Mouse (Mus musculus) spleen, embryonic (tissue): ENCODE results near the gene Ccdc88c.

Source experiments
- CTCF ChIA-PET: fragments of 350-600 bp; sonication (Branson Sonifier 250); formaldehyde crosslinking; loops from one replicate; lab custom pipeline; 2022; lab: Charles Lee

Gene Ccdc88c

DNA sequence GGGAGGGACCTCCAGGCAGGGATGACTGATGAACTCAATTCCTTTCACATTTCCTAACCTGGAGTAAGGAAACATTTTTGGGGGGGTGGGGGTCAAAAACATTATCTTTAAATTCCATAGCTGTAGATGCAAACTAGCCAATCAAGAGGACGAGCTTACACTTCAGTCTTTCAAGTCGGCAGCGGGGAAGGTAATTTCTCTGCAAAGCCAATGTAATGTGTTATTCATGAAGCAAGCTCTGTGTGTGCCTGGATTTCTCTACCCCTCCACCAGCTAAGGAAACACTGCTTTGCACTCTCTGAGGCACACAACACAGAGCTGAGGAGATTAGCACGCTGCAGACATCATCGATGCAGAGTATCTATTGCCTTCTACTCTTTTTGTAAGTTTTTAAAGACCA, 9.8 kb downstream of the Ccdc88c start:
- CTCF ChIA-PET, result interaction anchor here (0.9 kb wide), 1 partner anchor 8 kb away, joined by 3 read pairs; no protein-coding TSS in a partner anchor

DNA sequence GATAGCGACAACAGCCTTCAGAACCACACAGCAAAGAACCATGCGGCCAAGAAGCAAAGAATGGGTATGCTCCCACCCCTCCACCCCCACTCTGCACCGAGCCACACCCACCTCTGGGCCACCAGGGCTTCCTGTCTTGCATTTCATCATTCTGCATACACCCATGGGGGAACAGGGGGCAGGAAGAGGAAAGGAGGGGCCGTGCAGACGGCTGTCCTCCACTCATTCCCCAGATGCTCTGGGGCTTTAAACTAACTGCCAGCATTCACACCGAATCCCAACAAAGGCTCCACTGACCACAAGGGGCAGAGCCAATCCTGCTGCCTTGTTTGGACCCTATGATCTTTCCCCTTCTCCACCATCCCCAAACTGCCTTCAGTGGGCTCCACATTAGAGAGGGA, 10.9 kb downstream of the Ccdc88c start:
- CTCF ChIA-PET, result interaction anchor here (0.6 to 2.1 kb wide), 3 partner anchors 10 to 28 kb away, joined by 3 to 8 read pairs (median 3); partner anchors contain the start of gene Ccdc88c

DNA sequence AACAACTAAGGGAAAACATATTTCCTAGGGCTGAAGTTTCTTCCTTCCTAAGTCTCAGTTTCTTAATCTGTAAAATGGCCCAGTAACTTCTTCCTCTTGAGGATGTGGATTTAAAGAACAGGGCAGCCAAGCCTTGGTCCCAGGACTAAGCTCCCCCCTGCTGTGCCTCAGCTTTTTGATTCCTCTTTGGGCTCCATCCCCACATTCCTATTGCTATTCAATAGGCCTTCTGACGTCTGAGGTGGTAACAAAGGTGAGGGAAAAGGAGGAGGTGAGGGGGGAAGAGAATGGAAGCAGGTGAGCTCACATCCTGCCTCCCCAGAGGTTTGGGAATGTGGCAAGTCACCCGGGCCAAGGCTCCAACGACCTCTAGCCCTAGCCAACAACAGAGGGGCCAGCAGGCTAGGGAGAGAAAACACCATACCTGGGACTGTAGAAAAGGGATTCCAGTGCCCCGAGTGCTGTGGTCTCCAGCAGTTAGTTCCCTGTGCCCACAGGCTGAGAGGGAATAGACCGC, 12.4 kb downstream of the Ccdc88c start:
- CTCF ChIA-PET, result interaction anchor here (2.1 kb wide), 1 partner anchor 9 kb away, joined by 8 read pairs; no protein-coding TSS in a partner anchor

DNA sequence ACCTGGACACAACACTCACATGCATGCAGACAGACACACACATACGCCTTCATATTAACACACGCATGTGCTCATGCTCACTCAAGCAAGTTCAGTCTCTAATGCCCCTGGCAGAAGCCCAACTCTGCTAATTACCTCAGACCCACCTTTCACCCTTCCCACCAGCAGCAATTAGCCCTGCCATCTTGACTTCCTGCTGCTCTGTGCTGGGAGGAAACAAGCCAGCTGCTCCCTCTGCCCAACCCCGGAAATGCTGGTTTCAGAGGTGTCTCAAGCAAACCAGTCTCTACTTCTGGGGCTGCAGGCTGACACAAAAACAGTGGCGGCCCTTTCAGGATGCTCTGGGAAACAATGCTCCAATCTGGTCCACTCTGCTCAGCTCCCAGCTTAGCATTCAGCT, 12.9 kb downstream of the Ccdc88c start:
- CTCF ChIA-PET, result interaction anchor here (2.1 kb wide), 1 partner anchor 8 kb away, joined by 8 read pairs; no protein-coding TSS in a partner anchor

DNA sequence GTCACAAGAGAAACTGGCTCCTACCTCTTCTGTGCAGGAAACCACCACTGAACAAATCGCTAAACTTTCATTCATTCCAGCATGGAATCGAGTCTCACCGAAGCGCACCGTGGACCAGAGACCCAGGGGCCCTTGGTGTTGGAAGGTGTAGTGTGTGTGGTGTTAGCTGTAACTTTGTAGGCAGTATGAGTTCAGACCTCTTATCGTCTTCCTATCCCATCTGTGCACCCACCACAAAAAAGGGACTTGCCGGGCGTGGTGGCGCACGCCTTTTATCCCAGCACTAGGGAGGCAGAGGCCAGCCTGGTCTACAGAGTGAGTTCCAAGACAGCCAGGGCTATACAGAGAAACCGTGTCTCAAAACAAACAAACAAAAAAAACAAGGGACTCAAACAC, 13.7 kb downstream of the Ccdc88c start:
- CTCF ChIA-PET, result no interaction called here

DNA sequence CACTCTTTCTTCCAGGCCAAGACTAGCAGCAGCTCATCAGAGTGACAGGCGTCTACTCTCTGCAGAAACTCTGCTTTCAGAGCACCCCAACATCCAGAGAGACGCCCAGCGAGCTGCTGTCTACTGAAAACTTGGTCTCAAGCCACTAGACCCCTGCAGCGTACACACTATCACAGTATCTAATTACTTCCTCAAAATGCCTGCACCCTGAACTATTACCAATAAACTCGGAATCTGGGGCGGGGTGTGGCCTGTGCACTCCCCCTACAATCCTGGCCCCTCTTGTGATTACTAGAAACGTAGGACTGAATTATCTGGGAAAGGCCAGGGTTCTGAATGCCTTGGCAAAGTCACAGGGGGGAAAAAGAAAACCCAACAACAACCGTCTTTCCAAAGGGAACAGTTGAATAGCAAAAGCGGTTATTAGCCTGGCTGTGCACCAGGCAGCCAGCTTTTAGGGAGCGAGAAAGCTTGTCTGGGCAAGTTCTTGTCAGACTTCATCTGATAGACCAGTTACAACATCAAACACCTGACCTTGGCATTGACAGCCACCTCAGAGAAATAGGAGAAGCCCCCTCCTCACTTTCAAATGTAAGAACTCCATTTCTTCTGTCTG, 14.2 kb downstream of the Ccdc88c start:
- CTCF ChIA-PET, result interaction anchor here (2.1 kb wide), 1 partner anchor 8 kb away, joined by 5 read pairs; no protein-coding TSS in a partner anchor

DNA sequence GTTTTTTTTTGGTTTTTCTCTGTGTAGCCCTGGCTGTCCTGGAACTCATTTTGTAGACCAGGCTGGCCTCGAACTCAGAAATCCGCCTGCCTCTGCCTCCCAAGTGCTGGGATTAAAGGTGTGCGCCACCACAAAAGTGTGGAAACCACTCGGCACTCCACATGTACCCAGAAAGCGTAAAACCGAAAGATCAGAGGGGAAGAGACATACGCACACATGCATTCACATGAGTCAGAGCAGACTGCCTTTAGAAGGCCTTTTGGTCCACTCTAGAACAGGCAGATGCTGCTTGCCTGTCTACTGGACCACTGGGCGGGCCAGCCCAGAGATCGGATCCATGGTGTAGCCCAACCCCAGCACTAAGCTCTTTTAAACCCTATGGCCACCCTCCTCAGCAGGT, 15.2 kb downstream of the Ccdc88c start:
- CTCF ChIA-PET, result interaction anchor here (0.5 to 2.1 kb wide), 4 partner anchors 9 to 62 kb away, joined by 4 to 12 read pairs (median 4); no protein-coding TSS in a partner anchor

DNA sequence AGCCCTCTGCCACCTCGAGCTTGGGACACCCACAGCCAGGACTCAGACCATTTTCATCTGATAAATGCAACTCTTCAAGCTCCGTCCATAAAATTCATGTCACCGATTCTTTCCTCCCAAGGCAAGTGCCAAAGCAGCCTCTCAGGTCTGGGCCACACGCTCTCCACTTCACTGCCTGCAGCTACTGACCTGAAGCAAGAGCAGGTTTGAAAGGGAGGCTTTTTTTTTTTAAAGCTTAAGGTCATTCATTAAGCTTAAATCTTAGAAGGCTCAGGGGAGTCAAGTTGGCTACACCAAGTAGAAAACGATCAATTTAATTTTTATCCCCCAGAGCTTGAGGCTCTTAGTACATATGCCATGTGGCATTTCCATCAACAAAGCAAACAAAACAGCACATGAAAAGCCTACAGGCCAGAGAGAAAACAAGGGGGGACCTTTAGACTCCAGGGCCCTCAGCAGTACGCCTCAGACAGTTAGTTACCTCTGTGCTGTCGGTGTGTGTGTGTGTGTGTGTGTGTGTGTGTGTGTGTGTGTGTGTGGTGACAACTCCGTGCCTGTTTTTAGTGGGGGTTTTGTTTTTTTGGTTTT, 15.7 kb downstream of the Ccdc88c start:
- CTCF ChIA-PET, result interaction anchor here (0.5 to 2.1 kb wide), 5 partner anchors 10 to 63 kb away, joined by 3 to 12 read pairs (median 4); no protein-coding TSS in a partner anchor

DNA sequence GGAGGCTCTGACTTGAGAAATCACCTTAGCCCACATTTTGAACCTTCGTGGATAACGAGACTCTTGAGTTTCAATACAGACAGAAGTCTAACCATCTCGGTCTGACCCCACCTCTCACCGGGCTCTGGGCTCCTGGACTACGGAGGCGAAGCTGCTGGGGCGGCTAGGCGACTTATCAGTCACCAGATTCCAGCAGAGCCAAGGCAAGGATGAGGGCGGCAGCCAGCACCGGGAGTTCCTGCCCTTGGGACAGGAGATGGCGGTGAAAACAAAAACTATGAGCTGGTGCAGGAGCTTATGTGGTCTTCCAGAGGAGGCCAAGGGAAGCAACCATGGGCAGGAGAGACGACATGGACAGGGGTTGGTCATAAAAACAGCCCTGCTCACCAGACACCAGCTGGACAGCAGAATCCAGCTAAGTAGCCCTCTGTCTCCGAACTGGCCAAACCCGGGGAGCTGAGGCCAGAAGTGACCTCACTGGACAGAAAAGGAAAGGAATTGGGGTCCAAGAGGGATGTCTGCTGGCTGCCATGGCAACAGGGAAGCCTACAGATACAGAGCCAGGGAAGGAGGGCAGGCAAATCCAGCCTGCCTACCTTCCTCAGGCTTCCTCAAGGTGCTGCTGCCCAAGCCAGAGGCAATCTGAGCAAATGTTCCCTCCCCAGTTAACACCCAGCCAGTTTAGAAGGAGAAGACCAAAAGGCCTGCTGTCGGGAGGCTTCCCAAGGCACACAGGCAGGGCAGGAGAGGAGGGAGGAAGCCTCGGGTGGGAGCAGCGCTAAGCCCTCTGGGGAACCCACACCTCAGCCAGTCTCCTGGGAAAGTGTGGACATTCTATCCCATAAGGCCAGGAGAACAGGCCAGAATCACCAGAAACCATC, 16.4 kb downstream of the Ccdc88c start:
- CTCF ChIA-PET, result interaction anchor here (0.5 to 2.1 kb wide), 3 partner anchors 10 to 13 kb away, joined by 3 to 5 read pairs (median 4); no protein-coding TSS in a partner anchor

DNA sequence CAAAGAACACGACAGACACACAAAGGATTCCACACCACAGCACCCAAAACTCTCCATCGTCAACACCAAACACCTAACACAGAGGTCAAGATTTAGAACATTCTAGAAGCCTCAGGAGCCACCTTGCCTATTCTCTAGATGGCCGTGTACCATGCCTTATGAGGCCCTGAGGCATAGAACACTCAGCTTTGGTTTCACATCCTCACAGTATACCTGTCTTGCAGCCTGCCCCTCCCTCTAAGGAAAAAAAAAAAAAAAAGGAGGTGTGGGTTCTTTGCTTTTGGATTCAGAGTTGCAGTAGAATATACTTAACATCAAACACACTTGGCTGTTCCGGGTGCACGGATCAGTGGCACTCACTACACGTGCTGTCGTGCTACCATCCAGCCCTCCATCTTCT, 17.8 kb downstream of the Ccdc88c start:
- CTCF ChIA-PET, result no interaction called here

DNA sequence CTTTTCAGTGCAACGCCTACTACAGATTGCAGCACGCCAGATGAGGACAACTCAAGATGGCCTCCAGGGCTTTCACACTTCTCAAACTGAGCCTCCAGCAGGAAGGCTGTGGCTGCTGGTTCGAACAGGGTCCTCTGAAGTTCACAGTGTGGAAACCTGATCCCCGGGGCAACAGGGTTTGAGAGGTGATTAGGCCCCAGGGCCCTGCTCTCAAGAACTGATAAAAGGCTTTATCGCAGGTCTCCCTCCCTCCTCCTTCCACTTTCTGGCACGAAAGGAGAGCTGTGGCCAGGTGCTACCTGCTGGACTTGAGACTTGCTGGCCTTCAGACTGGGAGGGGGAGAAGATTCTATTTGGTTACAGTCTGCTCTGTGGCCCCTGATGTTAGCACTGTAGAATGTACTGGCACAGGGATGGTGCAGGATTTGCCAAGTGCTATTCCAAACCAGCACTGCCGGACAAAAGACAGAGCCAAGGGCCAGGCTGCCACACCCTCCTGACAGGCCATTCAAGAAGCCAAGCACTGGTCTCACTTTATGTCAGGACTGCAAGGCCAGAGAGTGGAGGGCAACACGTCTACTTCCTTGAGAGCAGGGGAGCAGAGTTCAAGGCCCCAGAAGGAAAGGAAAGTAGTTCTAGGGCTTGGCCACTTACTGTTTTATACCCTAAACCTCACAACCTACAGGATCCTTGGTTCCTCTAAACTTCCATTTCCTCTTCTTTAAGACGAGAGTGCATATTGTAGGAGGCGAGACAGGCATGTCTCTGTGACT, 18.5 kb downstream of the Ccdc88c start:
- CTCF ChIA-PET, result interaction anchor here (0.5 kb wide), 1 partner anchor 14 kb away, joined by 4 read pairs; no protein-coding TSS in a partner anchor

DNA sequence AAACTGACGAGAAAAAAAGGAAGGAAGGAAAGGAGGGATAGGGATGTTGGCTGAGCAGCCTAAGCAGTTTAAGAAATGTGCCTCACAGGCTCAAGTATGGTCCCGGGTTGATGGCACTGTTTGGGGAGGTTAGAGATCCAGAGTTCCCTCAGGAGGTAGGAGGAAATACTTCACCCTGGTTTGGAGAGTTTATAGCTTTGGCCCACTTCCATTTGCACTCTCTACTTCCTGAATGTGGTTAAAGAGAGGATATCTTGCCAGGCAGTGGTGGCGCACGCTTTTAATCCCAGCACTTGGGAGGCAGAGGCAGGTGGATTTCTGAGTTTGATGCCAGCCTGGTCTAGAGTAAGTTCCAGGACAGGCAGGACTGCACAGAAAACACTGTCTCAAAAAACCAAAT, 19.6 kb downstream of the Ccdc88c start:
- CTCF ChIA-PET, result no interaction called here

DNA sequence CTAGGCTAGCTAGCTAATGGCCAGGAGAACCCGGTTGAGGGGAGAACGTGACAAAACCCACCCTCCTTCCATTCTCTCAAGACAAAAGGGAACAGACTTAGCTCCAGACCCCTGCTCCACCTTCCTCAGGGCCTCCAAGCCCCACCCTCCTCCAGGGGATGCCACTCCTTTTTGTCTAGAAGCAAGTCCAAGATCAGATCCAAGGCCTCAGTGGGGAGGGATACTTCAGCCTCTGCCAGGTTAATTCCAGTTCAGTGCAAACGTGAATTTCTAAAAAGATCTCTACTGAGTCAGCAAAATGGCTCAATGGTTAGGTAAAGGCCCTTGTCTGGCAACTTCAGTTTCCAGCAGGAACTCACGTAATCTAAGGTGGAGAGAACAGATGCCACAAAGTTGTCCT, 20.2 kb downstream of the Ccdc88c start:
- CTCF ChIA-PET, result interaction anchor here (0.7 to 1.8 kb wide), 2 partner anchors 8 to 12 kb away, joined by 3 to 8 read pairs; no protein-coding TSS in a partner anchor

DNA sequence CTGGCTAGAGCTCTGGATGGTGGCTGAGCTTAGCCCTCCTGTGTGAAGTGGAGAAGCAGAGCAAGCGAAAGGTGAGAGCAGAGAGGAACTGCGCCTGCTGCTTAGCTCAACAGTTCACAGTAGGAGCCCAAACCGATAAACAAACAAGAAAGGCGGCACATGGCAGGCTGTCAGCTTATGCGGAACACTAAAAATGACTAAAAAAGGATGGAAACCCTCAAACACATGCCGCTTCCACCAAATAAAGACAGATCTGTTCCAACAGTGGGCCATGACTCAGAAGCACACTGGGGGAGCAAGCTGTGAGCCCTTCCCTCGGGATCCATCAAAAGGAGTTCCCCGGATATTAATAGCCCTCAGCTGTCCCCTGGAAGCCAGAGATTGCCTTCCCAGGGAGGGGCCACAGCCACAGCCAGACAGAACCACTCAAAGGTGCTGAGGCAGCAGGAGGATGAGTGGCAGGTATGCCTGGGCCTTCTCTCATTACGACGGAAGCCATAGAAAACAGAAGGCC, 20.8 kb downstream of the Ccdc88c start:
- CTCF ChIA-PET, result interaction anchor here (0.7 to 1.8 kb wide), 2 partner anchors 9 to 12 kb away, joined by 3 to 8 read pairs; no protein-coding TSS in a partner anchor

DNA sequence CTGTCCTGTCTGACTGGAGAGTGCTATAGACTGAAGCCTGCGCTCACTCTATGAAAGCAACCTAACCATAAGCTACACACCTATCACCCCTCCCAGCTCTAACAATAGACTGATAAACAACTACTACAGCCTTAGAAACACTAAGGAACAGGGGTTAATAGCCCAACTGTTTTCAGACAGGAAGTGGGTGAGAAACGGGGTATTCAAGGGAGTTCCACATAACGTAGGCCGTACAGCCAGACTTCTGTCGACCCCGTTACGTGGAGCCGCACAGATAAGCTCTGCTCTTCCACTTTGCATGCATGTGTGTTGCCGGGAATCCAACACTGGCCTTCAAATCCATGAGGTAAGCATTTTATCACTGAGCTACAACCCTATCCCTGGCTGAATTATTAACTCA, 21.4 kb downstream of the Ccdc88c start:
- CTCF ChIA-PET, result interaction anchor here (1.1 to 1.8 kb wide), 2 partner anchors 10 to 23 kb away, joined by 5 to 8 read pairs; no protein-coding TSS in a partner anchor

DNA sequence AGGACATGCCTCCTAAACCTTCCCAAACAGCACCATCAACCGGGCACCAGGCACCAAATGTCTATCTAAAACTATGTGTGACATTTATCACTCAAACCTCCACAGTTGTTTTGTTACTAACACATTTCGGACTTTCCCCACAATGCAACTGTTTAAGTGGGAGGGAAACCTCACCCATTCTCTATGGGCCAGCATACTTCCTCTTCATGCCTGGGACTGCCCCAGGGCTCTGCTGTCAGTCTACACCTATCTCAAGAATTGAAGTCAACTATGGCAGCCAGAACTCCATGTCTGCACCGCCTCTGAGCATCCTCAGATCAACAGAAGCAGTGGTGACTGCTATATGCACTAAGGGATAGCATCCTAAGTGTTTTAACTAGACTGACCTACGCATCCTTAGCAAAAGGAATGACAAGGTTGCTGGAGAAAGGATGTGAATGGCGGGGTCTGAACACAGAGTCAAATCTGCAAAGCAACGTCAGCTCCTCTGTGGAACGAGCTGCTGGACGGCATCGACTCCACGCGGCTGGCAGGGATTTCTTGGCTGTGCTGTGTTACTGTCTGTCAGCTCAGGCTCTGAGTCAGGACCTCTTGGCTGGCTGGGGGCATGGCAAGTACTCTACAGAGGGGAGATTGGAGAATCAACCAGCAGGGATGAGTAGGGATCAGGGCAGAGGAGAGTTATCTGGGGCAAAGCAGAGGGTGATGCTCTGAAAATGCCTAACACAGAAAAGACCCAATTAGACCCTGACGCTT, 23.0 kb downstream of the Ccdc88c start:
- CTCF ChIA-PET, result interaction anchor here (0.7 kb wide), 1 partner anchor 48 kb away, joined by 3 read pairs; no protein-coding TSS in a partner anchor

DNA sequence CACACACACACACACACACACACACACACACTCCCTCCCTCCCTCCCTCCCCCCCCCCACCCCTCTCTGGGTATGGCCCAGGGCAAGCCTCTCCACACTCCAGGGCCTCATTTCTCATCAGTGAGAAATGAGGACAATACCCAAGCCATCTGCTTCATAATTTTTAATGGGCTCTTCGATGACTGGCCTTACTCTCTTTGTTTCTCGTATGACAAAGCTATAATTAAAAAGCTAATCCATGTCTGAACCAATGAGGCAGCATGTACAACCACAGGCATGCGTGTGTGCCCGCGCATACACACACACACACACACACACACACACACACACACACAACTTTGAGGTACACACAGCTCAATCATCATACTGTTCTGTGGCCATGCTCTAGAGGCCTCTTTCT, 23.9 kb downstream of the Ccdc88c start:
- CTCF ChIA-PET, result interaction anchor here (0.7 to 1.2 kb wide), 2 partner anchors 24 to 47 kb away, joined by 3 read pairs; partner anchors contain the start of gene Ccdc88c

DNA sequence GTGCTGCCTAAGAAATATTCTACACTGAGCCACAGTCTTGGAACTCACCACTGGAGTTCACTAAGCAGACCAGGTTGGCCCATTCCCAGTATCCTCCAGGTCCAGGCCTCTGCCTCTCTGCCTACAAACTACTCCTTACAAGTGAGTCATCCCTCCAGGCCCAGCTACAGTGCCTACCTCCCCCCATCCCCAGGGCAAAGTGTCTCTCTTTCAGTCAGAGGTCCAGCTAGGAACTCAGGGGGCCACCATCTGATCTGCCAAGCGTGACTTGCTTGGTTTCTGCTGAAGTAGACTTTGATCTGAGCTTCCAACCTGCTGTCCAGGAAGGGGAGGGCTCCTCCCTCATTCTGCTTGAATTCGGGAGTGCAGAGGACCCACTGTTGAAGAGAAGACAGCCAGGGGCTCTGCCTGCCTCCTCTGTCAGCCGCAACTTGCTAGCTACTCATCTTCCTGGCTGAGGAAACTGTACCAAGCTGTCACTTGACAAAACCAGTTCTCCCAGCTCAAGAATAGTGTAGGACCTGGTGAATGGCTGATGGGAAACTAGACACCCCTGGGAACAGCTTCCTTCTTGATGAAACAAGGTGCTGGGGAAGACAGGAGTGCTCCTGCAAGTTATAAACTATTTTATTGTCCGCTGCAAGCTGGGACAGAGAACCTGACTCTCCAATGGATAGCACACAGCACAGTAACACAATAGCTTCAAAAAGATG, 25.9 kb downstream of the Ccdc88c start:
- CTCF ChIA-PET, result interaction anchor here (0.6 kb wide), 1 partner anchor 34 kb away, joined by 3 read pairs; no protein-coding TSS in a partner anchor
